Mouse (Mus musculus): Measurements from ENCODE around the gene Pigu.
A peak's percentile ranks its signal among the peaks of the same experiment; 100 is the strongest.

GRCm38 (mm10) chr2:155279163-155279562 lies 78.1 kb downstream of the Pigu start:
- no peak for TF ChIP-seq CTCF (IDR thresholded peaks at IDR 0.05; ENCODE audit: extremely low read depth, insufficient read depth, low read length)
- 0 out of 2 replicates have a peak, but pooled peaks have one; percentile 6 for TF ChIP-seq POLR2A (IDR thresholded peaks at IDR 0.05; ENCODE audit: extremely low read depth, insufficient read depth, low read length)
